Mouse (Mus musculus): Measurements from ENCODE around the gene Akap2.

Akap2 gene

GRCm38 (mm10) chr4:57904638-57905037 is 187.2 kb downstream of the Akap2 start:
- peak; percentile 51 for DNase-seq (ENCODE audit: low read depth, low spot score)

DNA sequence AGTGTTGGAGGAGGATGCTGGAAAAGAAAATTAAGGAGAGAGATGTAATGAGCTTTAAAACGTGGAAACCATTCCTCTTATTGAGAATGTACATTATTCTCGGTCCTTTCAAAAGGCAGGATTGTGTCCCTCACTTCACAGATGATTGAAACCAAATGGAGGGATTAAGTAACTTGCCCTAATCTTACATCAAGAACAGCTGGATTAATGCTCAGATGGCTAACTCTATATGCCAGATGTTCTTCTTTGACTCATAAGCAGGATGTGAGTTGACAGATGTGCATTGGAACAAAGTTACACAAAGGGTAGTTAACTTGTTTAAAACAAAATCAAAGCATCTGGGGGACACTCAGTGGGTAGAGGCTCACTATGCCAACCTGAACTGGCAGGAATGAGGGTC is 189.3 kb downstream of the Akap2 start:
- DNase-seq (ENCODE audit: low read depth, low spot score) = no peak

DNA sequence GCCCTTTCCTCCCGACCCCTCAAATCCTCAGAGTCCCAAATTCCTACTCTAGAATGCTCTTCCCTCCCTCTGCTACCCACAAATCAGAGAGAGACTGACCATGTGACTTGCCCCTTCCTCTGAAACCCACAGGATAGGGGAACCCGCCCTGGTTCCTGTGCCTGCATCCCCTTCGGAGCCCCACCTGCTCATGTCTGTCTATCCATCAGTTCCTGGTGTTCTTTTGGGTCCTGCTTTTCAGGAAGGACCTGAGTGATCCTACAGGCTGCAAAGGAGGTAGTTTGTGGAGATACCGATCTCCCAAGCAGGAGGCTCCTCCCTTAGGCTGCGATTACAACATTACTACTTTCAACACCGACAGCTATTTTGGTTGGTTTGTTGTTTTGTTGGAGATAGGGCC is 191.4 kb downstream of the Akap2 start:
- no peak for DNase-seq (ENCODE audit: low read depth, low spot score)

DNA sequence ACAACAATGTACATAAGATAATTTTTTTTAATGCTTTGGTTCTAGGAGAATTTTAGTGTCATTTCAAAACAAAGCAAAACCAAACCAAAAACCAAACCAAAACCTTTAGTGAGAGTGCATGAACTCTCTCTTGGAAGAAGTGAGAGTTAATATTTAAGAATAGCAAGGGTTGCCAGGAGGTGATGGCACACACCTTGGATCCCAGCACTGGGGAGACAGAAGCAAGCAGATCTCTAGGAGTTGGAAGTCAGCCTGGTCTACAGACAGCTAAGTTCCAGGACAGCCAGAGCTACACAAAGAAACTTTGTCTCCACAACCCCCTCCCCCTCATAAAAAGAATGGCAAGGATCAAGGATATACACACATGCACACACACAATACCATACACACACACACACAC is 195.6 kb downstream of the Akap2 start:
- no peak for DNase-seq (ENCODE audit: low read depth, low spot score)

GRCm38 (mm10) chr4:57914193-57915190 is 197.0 kb downstream of the Akap2 start:
- peak; percentile 57 for DNase-seq (ENCODE audit: low read depth, low spot score)

DNA sequence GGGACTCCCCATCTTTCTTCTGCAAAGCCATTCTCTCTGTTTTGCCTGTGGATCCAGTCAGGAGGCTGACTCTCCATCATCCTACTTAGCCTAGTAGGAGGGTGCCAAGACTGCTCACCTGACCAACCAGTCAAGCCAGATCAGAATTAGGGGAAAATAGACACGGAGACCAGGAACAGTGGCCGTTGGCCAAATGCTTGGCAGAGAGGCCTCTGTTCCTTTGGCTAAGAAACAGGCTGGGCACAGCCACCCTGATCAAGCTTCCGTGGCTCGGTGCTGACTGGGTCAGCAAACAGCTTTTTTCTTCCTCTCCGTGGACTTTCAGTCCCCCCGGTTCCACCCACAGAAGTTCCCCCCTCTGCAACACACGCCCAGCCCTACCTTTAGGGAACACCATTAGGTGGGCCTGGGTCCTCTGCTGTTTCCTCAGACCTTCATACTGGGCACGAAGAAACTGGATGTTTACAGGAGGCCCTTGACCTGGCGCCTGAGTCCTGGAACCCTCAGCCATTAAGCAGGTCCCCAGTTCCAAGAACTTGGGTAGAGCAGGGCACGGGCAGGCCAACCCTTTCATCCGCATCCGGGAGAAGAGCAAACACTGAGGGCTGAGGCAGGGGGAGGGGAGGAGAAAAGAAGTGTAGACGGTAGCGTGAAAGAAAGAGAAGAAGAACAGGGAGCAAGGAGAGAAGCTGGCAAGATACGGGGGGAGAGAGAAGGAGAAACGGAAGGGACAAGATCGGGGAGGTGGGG is 197.9 kb downstream of the Akap2 start:
- no peak for DNase-seq (ENCODE audit: low read depth, low spot score)

- no peak for DNase-seq (ENCODE audit: low read depth, low spot score)
Measured at GRCm38 (mm10) chr4:57916201-57916661, 198.8 kb downstream of the Akap2 start, which contains the start of gene D630039A03Rik. Gene D630039A03Rik, minus strand, starts transcription at chr4:57916297.

DNA sequence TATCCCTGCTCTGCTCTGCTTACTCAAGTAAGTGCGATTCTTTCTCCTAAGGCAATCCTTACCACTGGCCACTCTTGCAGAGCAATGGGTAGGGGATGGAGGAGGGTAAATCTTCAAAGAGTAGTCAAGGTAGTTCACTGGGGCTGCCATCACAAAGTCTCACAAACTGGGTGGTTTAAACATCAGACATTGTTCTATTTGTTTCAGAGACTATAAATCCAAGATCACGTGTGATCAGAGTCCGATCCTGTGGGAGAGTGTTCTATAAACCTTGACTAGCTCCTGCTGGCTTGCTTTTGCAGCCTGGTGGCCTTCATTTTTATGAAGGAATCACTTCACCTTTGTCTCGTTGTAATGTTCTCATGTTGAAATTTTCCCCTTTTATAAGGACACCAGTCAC is 199.3 kb downstream of the Akap2 start:
- DNase-seq (ENCODE audit: low read depth, low spot score) = no peak

DNA sequence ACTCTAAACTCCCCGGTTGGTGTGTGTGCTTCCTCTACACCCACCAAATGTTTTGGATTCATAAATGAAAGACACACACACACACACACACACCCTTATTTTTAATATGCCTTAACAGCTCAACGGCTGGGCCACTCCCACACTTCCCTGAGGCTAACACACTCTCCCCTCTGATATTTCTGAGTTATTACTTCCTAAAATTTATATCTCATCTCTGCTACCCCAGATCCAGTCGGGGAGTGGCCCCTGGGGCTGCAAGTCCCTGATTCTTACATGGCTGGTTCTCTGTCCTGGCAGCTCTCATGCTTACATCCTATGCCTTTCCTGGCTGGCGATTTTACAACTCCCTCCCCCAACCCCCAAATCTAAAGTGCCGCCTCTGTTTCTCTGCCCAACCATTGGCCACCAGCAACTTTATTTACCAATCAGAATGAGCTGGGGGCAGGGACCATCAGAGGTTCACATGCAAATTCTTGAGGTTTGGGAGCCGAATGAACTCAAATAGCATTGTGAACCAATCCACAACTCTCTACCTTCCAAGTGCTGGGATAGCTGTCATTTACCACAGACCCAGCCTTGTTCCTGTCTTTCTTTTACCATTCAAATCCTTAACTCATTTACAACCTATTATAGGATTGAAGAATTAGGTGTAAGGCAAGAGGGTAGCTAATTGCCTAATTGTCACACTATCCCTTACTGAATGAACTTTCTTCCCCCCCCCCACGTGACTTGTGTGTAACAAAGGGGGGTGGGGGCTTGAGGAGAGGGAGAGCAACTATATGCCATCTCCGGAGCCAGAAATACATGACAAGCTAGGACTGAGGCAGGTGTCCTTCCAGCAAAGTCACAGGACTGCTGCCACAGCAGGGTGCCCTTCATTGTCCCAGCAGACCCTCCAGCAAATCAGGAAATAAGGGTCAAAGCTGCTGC is 202.3 kb downstream of the Akap2 start:
- peak; percentile 98 for DNase-seq (ENCODE audit: low read depth, low spot score)

- peak; percentile 97 for DNase-seq (ENCODE audit: low read depth, low spot score)
Measured at GRCm38 (mm10) chr4:57920522-57920921, 203.1 kb downstream of the Akap2 start.

DNA sequence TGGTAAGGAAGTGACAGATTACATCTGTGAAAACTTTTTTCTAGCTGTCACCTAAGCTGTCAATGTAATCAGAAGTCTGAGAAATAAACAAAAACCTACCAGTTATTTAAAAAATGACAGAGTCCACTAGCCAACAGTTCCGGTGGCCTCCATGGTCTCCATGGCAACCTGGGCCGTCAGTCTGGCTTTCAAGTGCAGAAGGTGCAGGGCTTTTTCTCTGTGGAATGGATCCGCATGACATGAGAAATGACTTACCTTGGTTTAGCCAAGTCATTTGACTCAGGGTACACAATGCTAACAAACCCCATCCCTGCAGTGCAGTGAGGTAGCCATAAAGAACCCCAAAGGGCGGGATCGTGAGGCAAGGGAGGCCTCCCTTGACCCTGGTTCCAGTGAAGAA is 204.7 kb downstream of the Akap2 start:
- no peak for DNase-seq (ENCODE audit: low read depth, low spot score)

DNA sequence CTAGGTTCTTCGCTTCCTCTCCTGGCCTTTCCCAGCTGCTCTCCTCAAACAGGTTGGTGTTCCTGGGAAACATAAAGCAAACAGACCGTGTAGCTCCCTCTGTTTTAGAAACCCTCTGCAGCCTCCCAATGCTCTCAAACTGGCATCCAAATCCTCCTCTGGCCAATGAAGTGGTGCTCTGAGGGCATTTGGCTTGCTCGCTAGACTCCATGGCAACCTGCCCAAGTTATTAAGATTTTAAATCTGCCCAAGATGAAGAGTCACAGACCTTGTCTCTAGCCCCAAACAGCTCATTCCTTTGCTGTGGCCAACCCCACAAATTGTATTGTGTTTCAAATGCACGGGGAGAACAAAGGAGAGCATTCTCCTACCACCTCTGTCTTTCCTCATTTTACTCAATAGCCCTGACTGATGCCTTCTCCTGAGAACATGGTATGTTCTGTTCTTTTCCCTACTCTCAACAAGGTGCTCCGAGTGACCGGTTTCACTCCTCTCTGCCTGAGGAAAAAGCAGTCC is 207.2 kb downstream of the Akap2 start:
- peak; percentile 38 for DNase-seq (ENCODE audit: low read depth, low spot score)

DNA sequence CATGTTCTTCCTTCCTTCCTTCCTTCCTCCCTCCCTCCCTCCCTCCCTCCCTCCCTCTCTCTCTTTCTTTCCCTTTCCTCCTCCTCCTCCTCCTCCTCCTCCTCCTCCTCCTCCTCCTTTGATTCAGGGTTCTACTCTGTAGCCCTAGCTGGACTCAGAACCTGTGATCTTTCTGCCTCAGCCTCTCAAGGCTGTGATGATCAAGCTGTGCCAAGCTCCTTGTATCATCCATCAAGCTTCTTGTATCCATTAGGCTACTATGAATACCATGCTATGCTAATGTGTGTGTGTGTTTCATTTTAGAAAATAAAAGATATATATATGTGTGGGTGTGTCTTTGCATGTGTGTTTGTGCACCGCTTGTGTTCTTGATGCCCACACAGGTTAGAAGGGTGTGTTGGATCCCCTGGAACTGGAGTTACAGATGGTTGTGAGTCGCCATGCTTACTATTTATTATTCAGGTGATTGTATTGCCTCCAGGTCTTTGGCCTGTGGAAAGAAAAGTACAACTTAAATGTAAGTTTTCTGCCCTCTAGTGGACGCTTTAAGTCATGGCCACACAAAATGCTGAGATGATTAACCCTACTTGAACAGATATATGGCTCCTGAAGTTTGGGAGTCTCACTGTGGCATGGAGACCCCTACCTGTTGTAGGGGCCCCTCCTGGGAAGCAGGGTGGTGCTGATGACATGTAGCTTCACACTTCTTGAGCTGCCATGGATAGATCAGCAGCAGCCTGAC is 210.2 kb downstream of the Akap2 start:
- DNase-seq (ENCODE audit: low read depth, low spot score) = peak; percentile 83

DNA sequence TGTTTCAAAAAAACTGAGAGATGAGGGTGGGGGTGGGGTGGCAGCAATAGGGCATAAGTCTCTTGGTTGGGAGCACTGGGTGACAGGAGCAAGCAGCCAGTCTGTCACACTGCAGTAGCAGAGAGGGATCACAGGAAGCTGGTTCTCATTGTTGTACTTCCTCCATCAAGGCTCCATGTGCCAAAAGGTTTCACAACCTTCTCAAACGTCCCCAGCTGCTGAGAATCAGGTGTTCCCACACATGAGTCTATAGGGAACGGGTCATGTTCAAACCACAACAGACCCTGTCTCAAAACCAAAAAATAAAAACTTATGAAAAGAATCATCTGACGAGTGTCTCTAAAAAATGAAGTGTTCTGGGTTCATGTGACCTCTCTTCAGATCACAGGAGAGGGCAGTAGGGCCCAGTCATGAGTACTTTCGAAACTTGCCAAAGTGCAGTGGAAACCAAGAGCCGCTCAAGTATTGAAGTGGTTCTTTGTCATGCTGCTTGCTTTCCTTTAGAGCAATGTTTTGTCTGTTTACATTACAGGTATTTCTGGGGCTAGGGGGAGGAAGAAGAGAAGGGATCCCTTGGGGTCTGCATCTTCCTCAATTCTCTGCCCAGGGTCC is 213.2 kb downstream of the Akap2 start:
- DNase-seq (ENCODE audit: low read depth, low spot score) = no peak

GRCm38 (mm10) chr4:57934181-57934580 is 216.7 kb downstream of the Akap2 start:
- peak; percentile 77 for DNase-seq (ENCODE audit: low read depth, low spot score)

GRCm38 (mm10) chr4:57937292-57937691 is 219.8 kb downstream of the Akap2 start:
- DNase-seq (ENCODE audit: low read depth, low spot score) = no peak

- no peak for DNase-seq (ENCODE audit: low read depth, low spot score)
Measured at GRCm38 (mm10) chr4:57940631-57941030, 223.2 kb downstream of the Akap2 start.

DNA sequence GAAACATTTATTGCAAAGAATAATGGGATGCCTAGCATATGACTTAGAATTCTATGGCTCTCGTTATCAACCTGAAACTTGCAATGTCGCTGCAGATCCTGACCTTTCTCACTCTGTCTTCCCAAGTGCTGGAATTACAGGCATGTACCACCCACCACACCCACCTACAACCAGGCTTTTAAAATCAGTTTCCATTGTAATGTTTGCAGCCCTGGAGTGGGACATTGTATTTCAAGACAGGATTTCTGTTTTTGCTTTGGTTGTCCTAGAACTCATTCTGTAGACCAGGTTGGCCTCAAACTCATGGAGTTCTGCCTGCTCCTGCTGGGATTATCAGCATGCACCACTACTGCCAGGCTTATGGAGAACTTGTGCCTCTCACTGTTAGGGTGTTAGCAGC is 225.4 kb downstream of the Akap2 start:
- DNase-seq (ENCODE audit: low read depth, low spot score) = no peak
